8 mouse cellular contexts compared by ENCODE assay signal in the genomic region with DNA sequence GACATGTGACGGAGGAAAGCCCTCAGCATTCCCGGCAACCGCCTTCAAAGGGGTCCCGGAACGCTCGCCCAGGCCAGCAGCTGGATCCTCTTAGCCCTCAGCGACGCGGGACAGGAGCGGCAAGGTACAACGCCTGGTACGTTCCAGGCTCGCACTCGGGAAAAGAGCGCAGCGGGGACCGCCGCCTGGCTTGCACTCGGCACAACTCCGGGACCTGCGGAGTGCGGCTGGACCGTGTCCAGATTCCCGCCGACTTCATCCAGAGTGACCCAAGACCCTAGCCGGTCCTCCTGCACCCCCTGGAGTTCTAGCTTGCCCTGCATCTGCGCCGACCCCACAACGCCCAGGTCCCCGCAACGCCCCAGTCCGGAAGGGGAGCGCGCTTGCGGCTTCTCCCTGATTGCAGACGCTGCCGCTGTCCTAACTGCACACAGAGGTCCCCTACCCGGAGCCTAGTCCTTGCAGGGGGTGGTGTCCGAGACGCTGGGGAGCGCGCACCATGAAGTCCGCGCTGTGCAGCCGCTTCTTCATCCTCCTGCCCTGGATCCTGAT. TPM values are rescaled to one million over a fixed set of nuclear protein-coding genes. Genes with fewer than 3 reads are reported as not detected.
DNase-seq lines count a peak whose midpoint lies in the region; ATAC-seq and TF ChIP-seq lines count a peak whose summit lies in the region.

No protein-coding gene starts in this region.

- peak overlapping the region; percentile 54 for H3K9ac ChIP-seq in intestine, embryonic 16.5 days (ENCODE audit: low read depth, low read length)
- H3K9ac ChIP-seq in limb, embryonic 13.5 days, result peak overlapping the region; percentile 66
- H3K9ac ChIP-seq in midbrain, postnatal 0 days (replicated peaks; ENCODE audit: low read length, poor library complexity, severe bottlenecking), result peak overlapping the region; percentile 65

- peak; percentile 72 for ATAC-seq in intestine, embryonic 16.5 days
- peak; percentile 34 for ATAC-seq in limb, embryonic 13.5 days (ENCODE audit: low FRiP score, low read depth)
- peak; percentile 24 for ATAC-seq in midbrain, postnatal 0 days (ENCODE audit: low FRiP score)

- H3K4me3 ChIP-seq in intestine, embryonic 16.5 days (ENCODE audit: low read length), result peak overlapping the region; percentile 54
- H3K4me3 ChIP-seq in limb, embryonic 13.5 days, result peak overlapping the region; percentile 63
- H3K4me3 ChIP-seq in midbrain, postnatal 0 days (ENCODE audit: low read depth, low read length), result peak overlapping the region; percentile 62

- H3K36me3 ChIP-seq in intestine, embryonic 16.5 days (ENCODE audit: control insufficient read depth, insufficient read depth, low read length), result no peaks in the 10 kb centered on the region
- no peaks in the 10 kb centered on the region for H3K36me3 ChIP-seq in limb, embryonic 13.5 days
- no peaks in the 10 kb centered on the region for H3K36me3 ChIP-seq in midbrain, postnatal 0 days (ENCODE audit: insufficient read depth, low read length)

- no peaks in the 10 kb centered on the region for H3K9me3 ChIP-seq in intestine, embryonic 16.5 days (ENCODE audit: control insufficient read depth, low read length)
- H3K9me3 ChIP-seq in limb, embryonic 13.5 days, result no peaks in the 10 kb centered on the region
- no peaks in the 10 kb centered on the region for H3K9me3 ChIP-seq in midbrain, postnatal 0 days (ENCODE audit: low read length)

- under 1% methylated on average over 45 of the region's 45 CpGs for WGBS in intestine, embryonic 16.5 days
- under 1% methylated on average over 45 of the region's 45 CpGs for WGBS in limb, embryonic 13.5 days
- under 1% methylated on average over 43 of the region's 45 CpGs for WGBS in midbrain, postnatal 0 days

- peaks cover 3% of the 10 kb centered on the region for H3K4me1 ChIP-seq in intestine, embryonic 16.5 days (ENCODE audit: control insufficient read depth, insufficient read depth, low read length)
- H3K4me1 ChIP-seq in limb, embryonic 13.5 days, result peaks cover 16% of the 10 kb centered on the region
- H3K4me1 ChIP-seq in midbrain, postnatal 0 days (ENCODE audit: insufficient read depth, low read length), result peaks cover 8% of the 10 kb centered on the region; the same call in 1 of the 2 replicates

- H3K4me2 ChIP-seq in intestine, embryonic 16.5 days (ENCODE audit: low read depth, low read length), result peak overlapping the region; percentile 93
- peak overlapping the region; percentile 98 for H3K4me2 ChIP-seq in limb, embryonic 13.5 days (replicated peaks)
- H3K4me2 ChIP-seq in midbrain, postnatal 0 days (ENCODE audit: low read depth, low read length, poor library complexity, severe bottlenecking), result peak overlapping the region; percentile 82

- TF ChIP-seq CTCF in midbrain, postnatal 0 days (IDR thresholded peaks at IDR 0.05), result no peak

- no peak overlapping the region for H3K27ac ChIP-seq in intestine, embryonic 16.5 days (ENCODE audit: low read length)
- no peak overlapping the region for H3K27ac ChIP-seq in limb, embryonic 13.5 days
- peak overlapping the region; percentile 47 for H3K27ac ChIP-seq in midbrain, postnatal 0 days (ENCODE audit: low read depth, low read length)

- peak; percentile 11 for DNase-seq in ovary, postnatal 10 days (ENCODE audit: low spot score)
- no peak for DNase-seq in ovary, adult 18-20 months (ENCODE audit: low spot score)
- peak; percentile 67 for DNase-seq in cerebellum, postnatal 14 days
- DNase-seq in frontal cortex, postnatal 25 days (ENCODE audit: low spot score in 2 of 2), result peak; percentile 13 to 27
- DNase-seq in midbrain, postnatal 0 days (ENCODE audit: low spot score), result peak; percentile 20
- peak; percentile 16 for DNase-seq in thymus, postnatal 4 days

- peaks cover 43% of the 10 kb centered on the region for H3K27me3 ChIP-seq in intestine, embryonic 16.5 days (replicated peaks; ENCODE audit: control insufficient read depth, insufficient read depth, low read length)
- H3K27me3 ChIP-seq in limb, embryonic 13.5 days, result peaks cover 61% of the 10 kb centered on the region
- H3K27me3 ChIP-seq in midbrain, postnatal 0 days (ENCODE audit: insufficient read depth, low read length), result no peaks in the 10 kb centered on the region

RNA-seq across cellular contexts. Expression of a gene that starts 0.7 kb away (rescaled TPM):
- 0.24 and 0.29 TPM in 2 replicates for polyA plus RNA-seq in intestine, embryonic 16.5 days (2015; fragmentation: Nextera tagmentation; extraction: Ambion mirVana)
- polyA plus RNA-seq in limb, embryonic 13.5 days (2015; fragmentation: Nextera tagmentation; extraction: Ambion mirVana), result 0.92 and 0.96 TPM in 2 replicates
- 31.2 TPM in 2 replicates for total RNA-seq in midbrain, postnatal 0 days (2014; rRNA removed)
- 13.9 and 15.0 TPM in 2 replicates for polyA plus RNA-seq in midbrain, postnatal 0 days (2015; fragmentation: Nextera tagmentation; extraction: Ambion mirVana)
